Mouse (Mus musculus) liver, embryonic 15.5 days (tissue): Measurements from ENCODE around the gene AC153137.1. TPM values are rescaled to one million over a fixed set of nuclear protein-coding genes. Genes with fewer than 3 reads are reported as not detected.
"Not testable (repeated sequence)": the region's sequence is repeated elsewhere in the genome, so short reads cannot be mapped to it uniquely, and the experiment has no call there.

Experiments used
- ATAC-seq: fragments of 200-750 bp; cut with Nextera tagmentation; 2 replicates; pipeline ENCODE4 v1.8.0; 2017; ENCODE audit warnings: moderate number of reproducible peaks, mild to moderate bottlenecking, moderate library complexity; ENCODE audit not compliant: insufficient read depth
- H3K27ac ChIP-seq: fragments of 300-500 bp; sonication (generic); replicated peaks from 2 replicates; pipeline ENCODE4 v1.5.1; 2015; ENCODE audit warnings: mild to moderate bottlenecking, inconsistent platforms
- H3K27me3 ChIP-seq: fragments of 300-500 bp; sonication (generic); 2 replicates; pipeline ENCODE4 v1.6.1; 2015; ENCODE audit warnings: mild to moderate bottlenecking, inconsistent platforms
- H3K36me3 ChIP-seq: fragments of 300-500 bp; sonication (generic); replicated peaks from 2 replicates; pipeline ENCODE4 v1.6.1; 2015; ENCODE audit warnings: moderate library complexity, mild to moderate bottlenecking, inconsistent platforms
- H3K4me1 ChIP-seq: fragments of 300-500 bp; sonication (generic); replicated peaks from 2 replicates; pipeline ENCODE4 v1.6.1; 2015; ENCODE audit warnings: inconsistent platforms
- H3K4me2 ChIP-seq: fragments of 300-500 bp; sonication (generic); 2 replicates; pipeline ENCODE4 v1.6.1; 2015; ENCODE audit warnings: moderate library complexity, mild to moderate bottlenecking, inconsistent platforms
- H3K4me3 ChIP-seq: fragments of 300-500 bp; sonication (generic); replicated peaks from 2 replicates; pipeline ENCODE4 v1.5.1; 2015; ENCODE audit warnings: mild to moderate bottlenecking, inconsistent platforms
- H3K9ac ChIP-seq: fragments of 300-500 bp; sonication (generic); 2 replicates; pipeline ENCODE4 v1.6.1; 2015; ENCODE audit warnings: moderate library complexity, mild to moderate bottlenecking, inconsistent platforms
- H3K9me3 ChIP-seq: fragments of 300-500 bp; sonication (generic); replicated peaks from 2 replicates; pipeline ENCODE4 v1.6.1; 2016; ENCODE audit warnings: inconsistent platforms
- WGBS: fragments of 180-500 bp; shearing (Covaris S2); methylation state at CpG from one replicate; pipeline ENCODE4 v1.1.7; 2015; ENCODE audit warnings: mixed read lengths; ENCODE audit not compliant: insufficient replicate concordance; 5-methylcytosine and 5-hydroxymethylcytosine counted together
- polyA plus RNA-seq: library from polyadenylated mRNA; unstranded; fragments of >200 nt; fragmentation: Nextera tagmentation; extraction: Ambion mirVana; gene quantifications from 2 replicates; pipeline ENCODE4 v1.2.1, GENCODE M21; 2015

The AC153137.1 gene
- not detected in 2 replicates for polyA plus RNA-seq

DNA sequence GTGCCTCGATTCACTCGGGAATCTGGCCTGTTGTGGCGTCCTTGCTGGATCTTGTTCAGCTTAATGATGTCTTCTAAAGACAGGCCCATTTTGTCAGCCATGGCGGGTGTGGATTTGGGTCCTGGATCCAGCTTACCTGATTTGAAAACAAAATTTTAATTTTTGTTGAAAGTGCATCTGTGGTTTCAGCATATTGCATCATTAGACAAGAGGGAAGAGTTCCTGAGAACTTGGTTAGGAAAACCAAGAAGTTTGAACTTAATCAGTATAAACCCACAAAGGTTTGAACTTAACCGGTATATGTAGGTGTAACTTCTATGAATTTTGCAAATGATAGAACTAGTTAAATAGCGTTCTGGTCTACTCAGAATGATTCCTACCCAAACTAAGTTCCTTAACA, at the start of gene AC153137.1:
Gene AC153137.1 (minus strand): TSS at position 101 of the 400 bp plus-strand sequence.
- not testable (repeated sequence) for H3K27me3 ChIP-seq, H3K4me1 ChIP-seq, H3K4me3 ChIP-seq, ATAC-seq, H3K27ac ChIP-seq, H3K9ac ChIP-seq, H3K9me3 ChIP-seq, H3K36me3 ChIP-seq, H3K4me2 ChIP-seq
- WGBS: 59% methylated on average over 6 of the region's 6 CpGs

DNA sequence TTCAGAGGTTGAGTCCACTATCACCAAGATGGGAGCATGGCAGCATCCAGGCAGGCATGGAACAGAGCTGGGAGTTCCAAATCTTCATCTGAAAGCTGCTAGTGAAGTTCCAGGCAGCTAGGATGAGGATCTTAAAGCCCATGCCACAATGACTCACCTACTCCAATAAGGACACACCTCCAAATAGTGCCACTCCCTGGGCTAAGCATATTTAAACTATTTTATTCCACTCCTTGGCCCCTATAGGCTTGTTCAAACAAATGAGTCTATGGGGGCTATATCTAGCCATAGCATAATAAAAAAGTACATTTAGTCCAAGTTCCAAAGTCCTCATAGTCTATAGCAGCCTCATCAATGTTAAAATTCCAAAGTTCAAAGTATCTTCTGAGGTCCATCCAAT, 45.4 kb upstream of the AC153137.1 start:
- Histone ChIP-seq H3K4me2 (no peak overlapping the region), H3K9me3 (no peaks in the 10 kb centered on the region), H3K36me3 (no peaks in the 10 kb centered on the region), H3K4me1 (no peaks in the 10 kb centered on the region), H3K27me3 (no peaks in the 10 kb centered on the region), H3K9ac (no peak overlapping the region), H3K4me3 (no peak overlapping the region), H3K27ac (no peak overlapping the region)
- no peak for ATAC-seq

DNA sequence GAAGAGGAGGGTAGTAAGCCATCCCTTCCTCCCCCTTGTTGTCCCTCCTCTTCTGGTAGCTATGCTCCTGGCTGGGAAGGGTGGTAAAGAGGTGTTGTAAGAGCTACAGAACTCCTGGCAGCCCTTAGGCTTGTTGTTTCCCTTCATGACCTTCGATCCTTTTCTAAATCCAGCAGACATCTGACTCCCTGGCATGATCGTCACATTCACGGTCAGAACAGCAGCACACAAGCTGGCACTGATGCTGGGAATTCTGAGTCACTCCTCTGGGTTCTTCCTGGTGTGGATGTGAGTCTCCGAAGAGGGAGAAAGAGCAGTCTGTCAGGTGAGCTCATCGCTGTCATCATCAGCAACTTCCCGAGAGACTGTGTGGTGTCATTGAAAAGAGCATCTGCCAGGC, 41.5 kb upstream of the AC153137.1 start:
- Histone ChIP-seq H3K27ac (no peak overlapping the region), H3K4me1 (no peaks in the 10 kb centered on the region), H3K36me3 (no peaks in the 10 kb centered on the region), H3K27me3 (no peaks in the 10 kb centered on the region), H3K9me3 (no peaks in the 10 kb centered on the region), H3K4me3 (no peak overlapping the region), H3K9ac (no peak overlapping the region), H3K4me2 (no peak overlapping the region)
- WGBS: 50% methylated on average over 6 of the region's 6 CpGs
- 0 out of 2 replicates have a peak, but pooled peaks have one; percentile 18 for ATAC-seq

DNA sequence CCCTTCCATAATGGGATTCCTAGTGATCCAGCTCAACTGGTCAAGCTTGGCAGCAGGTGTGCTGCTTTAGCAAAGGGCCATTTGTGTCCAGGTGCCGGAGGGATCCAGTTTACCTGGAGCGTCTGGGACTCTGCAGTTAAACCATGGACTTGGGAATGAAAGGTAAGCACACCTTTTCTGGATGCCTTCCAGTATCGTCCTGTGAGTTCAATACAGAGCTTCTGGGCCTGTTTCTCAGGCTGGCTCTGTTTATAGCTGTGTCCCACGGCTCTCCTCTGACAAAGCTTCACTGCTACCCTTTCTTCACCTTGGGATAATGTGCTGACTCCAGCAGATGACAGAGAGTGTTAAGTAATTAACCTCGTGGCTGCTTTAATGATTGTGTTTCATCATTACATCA, 39.6 kb upstream of the AC153137.1 start:
- Histone ChIP-seq H3K4me1 (no peaks in the 10 kb centered on the region), H3K36me3 (no peaks in the 10 kb centered on the region), H3K9me3 (no peaks in the 10 kb centered on the region), H3K4me3 (no peak overlapping the region), H3K27ac (no peak overlapping the region), H3K27me3 (no peaks in the 10 kb centered on the region), H3K4me2 (no peak overlapping the region), H3K9ac (no peak overlapping the region)
- WGBS: 55% methylated on average over 5 of the region's 5 CpGs
- ATAC-seq: no peak

DNA sequence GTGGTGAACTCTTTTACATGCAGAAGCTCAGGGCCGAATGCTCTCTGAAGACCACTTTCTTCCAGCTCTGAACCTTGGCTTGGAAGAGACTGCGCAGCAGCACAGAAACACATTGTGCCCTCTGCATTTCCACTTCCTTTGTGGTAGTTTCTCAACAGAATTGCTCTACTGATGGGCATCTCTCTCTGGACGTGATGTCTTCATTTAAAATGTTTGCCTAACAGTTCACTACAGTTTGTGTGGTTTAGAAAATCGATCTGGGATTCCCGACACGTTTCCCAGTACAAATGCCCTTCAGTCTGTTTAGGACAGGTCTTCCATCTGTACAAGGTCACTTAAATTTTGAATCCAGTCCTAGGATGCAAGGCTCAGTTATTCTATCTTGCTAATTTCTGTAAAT, 38.3 kb upstream of the AC153137.1 start:
- Histone ChIP-seq H3K4me1 (no peaks in the 10 kb centered on the region), H3K4me2 (no peak overlapping the region), H3K9me3 (no peaks in the 10 kb centered on the region), H3K27me3 (no peaks in the 10 kb centered on the region), H3K27ac (0 out of 2 replicates have a peak overlapping the region, but pooled peaks have one; percentile 8), H3K36me3 (no peaks in the 10 kb centered on the region), H3K9ac (no peak overlapping the region), H3K4me3 (no peak overlapping the region)
- peak; percentile 49 for ATAC-seq
- WGBS: 58% methylated on average over 6 of the region's 6 CpGs

DNA sequence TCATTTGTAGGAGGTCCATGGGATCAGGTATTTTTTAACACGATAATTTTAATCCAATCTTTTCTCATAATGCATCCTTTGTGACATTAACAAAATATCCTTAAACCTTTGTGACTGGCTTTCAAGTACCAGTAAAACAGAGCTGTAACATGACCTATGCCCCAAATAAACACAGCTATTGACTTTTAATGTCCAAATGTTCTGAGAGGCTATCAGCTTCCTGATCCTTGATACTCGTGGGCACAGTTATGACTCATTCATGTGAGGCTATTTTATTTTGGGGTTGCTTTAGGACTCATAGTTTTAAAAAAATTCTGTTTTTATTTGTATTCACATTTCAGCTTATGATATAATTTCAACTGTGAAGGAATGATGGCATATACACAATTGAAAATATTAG, 37.5 kb upstream of the AC153137.1 start:
- Histone ChIP-seq H3K4me2 (no peak overlapping the region), H3K36me3 (no peaks in the 10 kb centered on the region), H3K27ac (no peak overlapping the region), H3K9ac (no peak overlapping the region), H3K27me3 (no peaks in the 10 kb centered on the region), H3K9me3 (no peaks in the 10 kb centered on the region), H3K4me1 (no peaks in the 10 kb centered on the region), H3K4me3 (no peak overlapping the region)
- 36% methylated on average over 2 of the region's 2 CpGs for WGBS
- ATAC-seq: no peak

DNA sequence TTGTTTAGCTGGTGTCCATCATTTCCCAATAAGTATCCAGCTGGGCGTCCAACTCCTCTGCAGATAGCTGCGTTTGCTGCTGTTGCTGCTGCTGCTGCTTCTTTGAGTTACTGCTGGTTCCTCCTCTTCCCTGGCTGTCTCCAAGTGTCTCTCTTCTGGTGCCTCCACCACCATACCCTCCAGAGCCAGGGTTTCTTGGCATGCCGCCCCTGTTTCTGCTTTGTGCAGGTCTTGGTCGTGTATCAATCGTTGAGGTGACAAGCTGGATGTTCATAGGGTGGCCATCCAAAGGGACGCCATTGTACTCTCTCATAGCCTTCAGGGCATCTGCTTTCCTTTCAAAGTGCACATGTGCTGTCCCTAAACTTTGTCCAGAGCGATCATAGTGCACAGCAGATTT, 529 bp downstream of the AC153137.1 start:
- H3K27ac ChIP-seq, H3K9ac ChIP-seq, H3K9me3 ChIP-seq, H3K36me3 ChIP-seq, H3K4me2 ChIP-seq, H3K4me3 ChIP-seq, H3K27me3 ChIP-seq, H3K4me1 ChIP-seq, ATAC-seq: not testable (repeated sequence)
- 69% methylated on average over 7 of the region's 7 CpGs for WGBS

DNA sequence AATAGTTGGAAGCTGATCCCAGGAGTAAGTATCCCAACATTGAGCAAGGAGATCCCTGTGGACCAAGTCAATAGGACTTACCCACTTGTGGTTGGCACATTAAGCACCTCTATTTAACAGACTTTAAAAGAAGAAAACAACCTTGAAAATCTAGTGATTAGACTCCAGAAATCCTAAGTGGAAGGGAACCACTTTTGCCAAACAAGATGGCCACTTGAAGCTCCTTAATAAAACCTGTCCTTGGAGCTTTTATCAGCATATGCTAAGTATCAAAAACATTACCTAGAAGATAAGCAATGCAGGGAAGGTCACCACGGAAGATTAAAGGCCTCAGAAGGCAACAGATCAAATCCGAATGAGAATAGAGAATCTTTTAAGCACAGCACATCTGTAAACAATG, 26.0 kb downstream of the AC153137.1 start:
- WGBS: 46% methylated on average over 2 of the region's 2 CpGs
- no peak for ATAC-seq
- Histone ChIP-seq H3K27ac (no peak overlapping the region), H3K9me3 (no peaks in the 10 kb centered on the region), H3K36me3 (no peaks in the 10 kb centered on the region), H3K27me3 (no peaks in the 10 kb centered on the region), H3K4me1 (peaks cover 8% of the 10 kb centered on the region), H3K9ac (no peak overlapping the region), H3K4me3 (no peak overlapping the region), H3K4me2 (no peak overlapping the region)

DNA sequence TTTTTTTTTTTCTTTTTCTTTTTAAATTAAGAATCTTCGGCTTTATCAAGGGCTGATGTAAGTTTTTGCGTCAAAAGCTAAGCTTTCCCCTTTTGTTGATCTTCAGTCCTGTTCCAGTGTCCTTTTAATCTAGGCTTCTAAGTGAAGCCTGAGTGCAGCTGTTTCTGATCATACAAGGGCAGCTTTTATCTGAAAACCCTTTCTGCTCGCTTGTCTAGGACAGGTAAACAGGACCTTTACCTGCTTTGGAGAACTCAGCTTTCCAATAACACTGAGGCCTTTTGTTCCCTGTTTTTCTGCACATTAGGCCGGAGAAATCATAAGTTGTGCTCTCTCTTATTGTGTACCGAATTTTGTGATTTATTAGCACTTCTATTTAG, 27.3 kb downstream of the AC153137.1 start:
- Histone ChIP-seq H3K27me3 (no peaks in the 10 kb centered on the region), H3K9me3 (no peaks in the 10 kb centered on the region), H3K27ac (peak overlapping the region; percentile 99), H3K4me3 (peak overlapping the region; percentile 90), H3K4me1 (peaks cover 8% of the 10 kb centered on the region), H3K9ac (peak overlapping the region; percentile 74), H3K4me2 (peak overlapping the region; percentile 87), H3K36me3 (0 out of 2 replicates have a peak, but pooled peaks cover 3% of the 10 kb centered on the region)
- 35% methylated on average over 5 of the region's 5 CpGs for WGBS
- ATAC-seq: no peak

DNA sequence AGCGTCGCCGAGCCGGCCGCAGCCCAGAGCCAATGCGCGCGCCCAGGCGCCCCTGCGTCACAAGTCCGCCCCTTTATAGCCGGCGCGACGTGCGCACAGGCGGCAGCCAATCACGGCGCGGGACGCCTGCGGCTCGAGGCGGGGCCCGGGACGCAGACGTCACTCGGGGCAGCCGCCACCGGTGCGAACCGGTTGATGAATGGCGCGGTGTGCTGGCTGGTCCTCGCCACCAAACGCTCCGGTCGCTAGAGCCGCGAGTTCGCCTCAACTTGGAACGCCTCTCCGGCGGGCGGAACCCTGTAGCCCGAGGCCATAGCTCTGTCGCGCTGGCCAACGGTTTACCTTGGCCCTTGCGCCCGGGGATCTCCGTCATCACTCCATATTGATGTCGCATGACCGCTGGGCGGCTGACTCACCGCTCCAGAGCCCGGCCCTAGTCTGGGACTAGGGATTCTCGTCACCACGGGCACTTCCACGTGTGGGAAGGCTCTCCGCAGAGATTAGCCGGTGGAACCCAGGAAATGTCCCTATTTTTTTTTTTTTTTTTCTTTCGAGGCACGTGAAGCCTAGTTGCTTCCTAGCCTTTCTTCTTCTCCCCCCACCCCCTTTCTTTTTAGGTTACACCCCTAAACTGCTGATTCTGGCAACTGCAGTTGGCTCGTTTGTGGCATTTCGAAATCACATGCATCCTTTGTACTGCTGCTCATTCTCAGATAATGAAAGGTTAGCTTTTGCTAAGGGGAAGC, 27.9 kb downstream of the AC153137.1 start:
- Histone ChIP-seq H3K9me3 (no peaks in the 10 kb centered on the region), H3K4me2 (peak overlapping the region; percentile 87), H3K27ac (peak overlapping the region; percentile 99), H3K27me3 (no peaks in the 10 kb centered on the region), H3K4me3 (peak overlapping the region; percentile 90), H3K4me1 (peaks cover 11% of the 10 kb centered on the region), H3K36me3 (peaks cover 8% of the 10 kb centered on the region), H3K9ac (peak overlapping the region; percentile 74)
- peak; percentile 95 for ATAC-seq
- under 1% methylated on average over 66 of the region's 66 CpGs for WGBS

DNA sequence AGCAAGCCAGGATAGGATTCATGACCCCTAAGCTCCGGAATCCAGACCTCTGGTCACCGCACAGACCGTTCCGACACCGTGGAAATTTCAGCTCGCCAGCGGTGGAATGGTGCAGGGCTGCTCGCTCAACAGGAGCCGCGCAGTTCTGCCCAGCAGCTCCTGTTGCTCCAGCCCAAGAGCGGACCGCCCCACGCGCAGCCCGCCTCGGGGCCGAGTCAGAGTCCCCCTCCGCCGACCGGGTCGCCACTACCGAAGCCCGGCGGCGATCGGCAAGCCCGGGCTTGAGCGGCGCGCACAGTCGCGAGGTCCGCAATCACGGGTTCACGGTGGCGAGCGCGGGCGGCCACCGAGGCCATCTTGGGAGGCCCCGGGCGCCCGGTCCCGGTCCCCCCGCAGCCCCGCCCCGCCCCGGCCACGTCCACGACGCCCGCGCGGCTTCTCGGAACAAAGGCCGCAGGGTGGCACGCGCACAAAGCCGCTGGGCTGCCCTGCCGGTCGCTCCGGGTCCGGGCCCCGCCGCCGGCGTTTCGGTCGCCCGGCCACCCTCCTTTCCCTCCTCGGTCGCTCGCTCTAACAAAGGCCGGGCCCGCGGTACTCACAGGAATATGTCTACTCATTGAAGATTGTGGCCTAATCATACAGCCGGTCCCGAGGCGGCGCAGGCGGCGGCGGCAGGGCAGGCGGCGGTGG, 28.7 kb downstream of the AC153137.1 start:
- H3K4me3 ChIP-seq: peak overlapping the region; percentile 90
- no peaks in the 10 kb centered on the region for H3K9me3 ChIP-seq
- ATAC-seq: peak; percentile 67
- peaks cover 11% of the 10 kb centered on the region for H3K4me1 ChIP-seq
- WGBS: under 1% methylated on average over 81 of the region's 85 CpGs
- peak overlapping the region; percentile 94 for H3K9ac ChIP-seq
- H3K4me2 ChIP-seq: peak overlapping the region; percentile 87
- peaks cover 16% of the 10 kb centered on the region for H3K36me3 ChIP-seq
- peak overlapping the region; percentile 99 for H3K27ac ChIP-seq
- no peaks in the 10 kb centered on the region for H3K27me3 ChIP-seq
